Mouse (Mus musculus): ENCODE measurements around the gene Jak3.

GRCm38 (mm10) chr8:71711574-71711973 is 35.5 kb downstream of the Jak3 start:
- no peak for TF ChIP-seq CTCF (conservative IDR thresholded peaks at IDR 0.05; ENCODE audit: low read length)
- no peak for TF ChIP-seq NANOG (IDR thresholded peaks at IDR 0.05; ENCODE audit: borderline replicate concordance, low read length)
- no peak for TF ChIP-seq POU5F1 (IDR thresholded peaks at IDR 0.05; ENCODE audit: borderline replicate concordance, low read length)

Measured in E14TG2a.4 (cell line).